Mouse (Mus musculus): Measurements from ENCODE around the gene Zbtb7b.

GRCm38 (mm10) chr3:89421810-89422473 is 27.4 kb upstream of the Zbtb7b start:
- TF ChIP-seq POLR2A (IDR thresholded peaks at IDR 0.05; ENCODE audit: borderline replicate concordance, low read depth, low read length) (no peak), CTCF (IDR thresholded peaks at IDR 0.05; ENCODE audit: low read depth, low read length) (no peak)

Measured in bone marrow macrophage, adult 2 months (primary cell).